Mouse (Mus musculus): ENCODE measurements around the gene Zc2hc1b.

DNA sequence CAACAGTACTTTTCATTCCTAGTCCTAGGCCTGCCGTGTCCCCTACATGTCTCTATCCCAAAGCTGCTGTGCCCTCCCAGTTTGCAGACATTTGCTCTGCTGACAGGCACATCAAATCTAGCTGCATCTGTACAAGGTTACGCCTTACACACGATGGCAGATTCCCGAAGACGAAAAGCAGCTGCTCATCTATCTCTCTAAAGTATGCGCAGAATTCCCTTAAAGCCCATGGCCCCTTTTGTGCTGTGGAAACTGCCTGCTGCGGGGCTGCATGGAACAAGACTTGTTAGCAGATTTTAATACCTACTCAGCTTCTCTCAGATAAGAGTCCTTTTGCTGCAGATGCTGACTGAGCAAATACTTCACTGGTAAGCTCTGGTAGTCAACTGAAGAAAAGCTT is 2.4 kb upstream of the Zc2hc1b start:
- TF ChIP-seq POLR2A (IDR thresholded peaks at IDR 0.05; ENCODE audit: borderline replicate concordance, insufficient read depth, low read length) (no peak), CTCF (IDR thresholded peaks at IDR 0.05; ENCODE audit: borderline replicate concordance, insufficient read depth, low read depth, low read length) (no peak)
